Mouse (Mus musculus): Measurements from ENCODE around the gene Map2k6. TPM values are rescaled to one million over a fixed set of nuclear protein-coding genes. Genes with fewer than 3 reads are reported as not detected.

Gene Map2k6
- total and polyA plus RNA-seq, 3 experiments, result 1.9 to 3.2 TPM; not detected in 1

GRCm38 (mm10) chr11:110436998-110437397 is 38.1 kb downstream of the Map2k6 start:
- Histone ChIP-seq H3K27ac (ENCODE audit: control insufficient read depth, low read depth, low read length) (no peak overlapping the region), H3K9ac (ENCODE audit: control insufficient read depth, low read depth, low read length, poor library complexity, severe bottlenecking) (no peak overlapping the region), H3K27me3 (ENCODE audit: control insufficient read depth in 1 of 2, insufficient read depth in 2 of 2, low read length in 2 of 2) (no peaks in the 10 kb centered on the region), H3K4me1 (ENCODE audit: control insufficient read depth in 1 of 2, insufficient read depth in 2 of 2, low read length in 2 of 2) (no peaks in the 10 kb centered on the region), H3K9me3 (replicated peaks; ENCODE audit: insufficient read depth, low read length) (no peaks in the 10 kb centered on the region), H3K36me3 (ENCODE audit: control insufficient read depth in 1 of 2, insufficient read depth in 2 of 2, low read length in 2 of 2) (no peaks in the 10 kb centered on the region), H3K79me2 (ENCODE audit: control insufficient read depth, insufficient read depth, low read length, poor library complexity) (no peaks in the 10 kb centered on the region), H3K4me3 (ENCODE audit: control insufficient read depth in 1 of 2, insufficient read depth in 1 of 2, low read depth in 2 of 2, low read length in 2 of 2) (no peak overlapping the region)
- TF ChIP-seq MAFK (IDR thresholded peaks at IDR 0.05; ENCODE audit: borderline replicate concordance, low read depth, low read length) (no peak), GABPA (IDR thresholded peaks at IDR 0.05; ENCODE audit: low read depth, low read length) (no peak), HCFC1 (IDR thresholded peaks at IDR 0.05; ENCODE audit: low read depth, low read length) (no peak), USF1 (IDR thresholded peaks at IDR 0.05; ENCODE audit: low read depth, low read length) (no peak), EP300 (IDR thresholded peaks at IDR 0.05; ENCODE audit: low read depth in 1 of 2, low read length in 2 of 2) (no peak), RAD21 (IDR thresholded peaks at IDR 0.05; ENCODE audit: low read depth, low read length) (no peak), ZNF384 (IDR thresholded peaks at IDR 0.05; ENCODE audit: low read depth, low read length) (no peak), ELF1 (IDR thresholded peaks at IDR 0.05; ENCODE audit: low read depth, low read length) (no peak), MYC (IDR thresholded peaks at IDR 0.05; ENCODE audit: low read depth, low read length) (no peak), RCOR1 (IDR thresholded peaks at IDR 0.05; ENCODE audit: low read depth, low read length) (no peak), TAL1 (IDR thresholded peaks at IDR 0.05; ENCODE audit: low read length) (no peak), UBTF (IDR thresholded peaks at IDR 0.05; ENCODE audit: borderline replicate concordance, insufficient read depth, low read depth, low read length) (no peak), CHD2 (IDR thresholded peaks at IDR 0.05; ENCODE audit: low read length) (no peak)
- no peak for DNase-seq (ENCODE audit: low read depth, low spot score)

- no peak overlapping the region for H3K4me3 ChIP-seq (ENCODE audit: control insufficient read depth in 1 of 2, insufficient read depth in 1 of 2, low read depth in 2 of 2, low read length in 2 of 2)
- peak; percentile 56; the same call in 1 of the 2 replicates for TF ChIP-seq TBP (IDR thresholded peaks at IDR 0.05; ENCODE audit: low read depth, low read length)
- TF ChIP-seq RAD21 (IDR thresholded peaks at IDR 0.05; ENCODE audit: low read depth, low read length), result no peak
- TF ChIP-seq SIN3A (IDR thresholded peaks at IDR 0.05; ENCODE audit: low read length), result no peak
- TF ChIP-seq MEF2A (IDR thresholded peaks at IDR 0.05; ENCODE audit: extremely low read depth, insufficient replicate concordance, low read depth, low read length, poor library complexity, severe bottlenecking), result no peak
- TF ChIP-seq ETS1 (IDR thresholded peaks at IDR 0.05; ENCODE audit: low read depth, low read length), result no peak
- H3K27ac ChIP-seq (ENCODE audit: control insufficient read depth, low read depth, low read length), result no peak overlapping the region
- no peaks in the 10 kb centered on the region for H3K27me3 ChIP-seq (ENCODE audit: control insufficient read depth in 1 of 2, insufficient read depth in 2 of 2, low read length in 2 of 2)
- H3K36me3 ChIP-seq (ENCODE audit: control insufficient read depth in 1 of 2, insufficient read depth in 2 of 2, low read length in 2 of 2), result no peaks in the 10 kb centered on the region
- H3K9me3 ChIP-seq (replicated peaks; ENCODE audit: insufficient read depth, low read length), result no peaks in the 10 kb centered on the region
- H3K9ac ChIP-seq (ENCODE audit: control insufficient read depth, low read depth, low read length, poor library complexity, severe bottlenecking), result no peak overlapping the region
- DNase-seq (ENCODE audit: low read depth, low spot score), result no peak
- no peaks in the 10 kb centered on the region for H3K4me1 ChIP-seq (ENCODE audit: control insufficient read depth in 1 of 2, insufficient read depth in 2 of 2, low read length in 2 of 2)
- no peaks in the 10 kb centered on the region for H3K79me2 ChIP-seq (ENCODE audit: control insufficient read depth, insufficient read depth, low read length, poor library complexity)
Measured at GRCm38 (mm10) chr11:110438135-110438534, 39.2 kb downstream of the Map2k6 start.

All from MEL (cell line).